Mouse (Mus musculus) kidney, postnatal 25 days (tissue): ENCODE measurements at regions not wholly inside any gene's neighbourhood (a gene's known extent, or its start where the extent isn't known, plus 50 kb on each side); places are given as distances from the start of the nearest gene placed in this dataset.

Experiments used
- DNase-seq, 2 experiments: peaks; one replicate each; pipeline ENCODE4 v3.0.0; 2021; ENCODE audit warnings: mixed read lengths in 2 of 2

GRCm38 (mm10) chr15:30029257-30029899 is 143.0 kb upstream of the Ctnnd2 start:
- DNase-seq = peak; percentile 47 to 64

GRCm38 (mm10) chr15:30035367-30035766 is 137.0 kb upstream of the Ctnnd2 start:
- DNase-seq = no peak

GRCm38 (mm10) chr15:30050851-30051250 is 121.5 kb upstream of the Ctnnd2 start:
- DNase-seq = no peak

GRCm38 (mm10) chr15:30059808-30060207 is 112.6 kb upstream of the Ctnnd2 start:
- no peak for DNase-seq

- no peak for DNase-seq
These were observed 111.7 kb upstream of the Ctnnd2 start for GRCm38 (mm10) chr15:30060505-30061342.

GRCm38 (mm10) chr15:30071668-30072067 is 100.7 kb upstream of the Ctnnd2 start:
- no peak for DNase-seq

- no peak for DNase-seq
These were observed 100.1 kb upstream of the Ctnnd2 start for GRCm38 (mm10) chr15:30072301-30072700.

- no peak for DNase-seq
These were observed 85.3 kb upstream of the Ctnnd2 start for GRCm38 (mm10) chr15:30087120-30087519.

GRCm38 (mm10) chr15:30122061-30122460 is 50.3 kb upstream of the Ctnnd2 start:
- no peak for DNase-seq
